Mouse (Mus musculus): ENCODE data around the gene Dagla. TPM values are rescaled to one million over a fixed set of nuclear protein-coding genes. Genes with fewer than 3 reads are reported as not detected.

Dagla gene
- total RNA-seq (2014; fragmentation: Nextera tagmentation) (not detected in 2 replicates), total RNA-seq (2017) (under 0.01 and 0.11 TPM in 2 replicates), polyA plus RNA-seq (2012) (not detected in 2 replicates)

DNA sequence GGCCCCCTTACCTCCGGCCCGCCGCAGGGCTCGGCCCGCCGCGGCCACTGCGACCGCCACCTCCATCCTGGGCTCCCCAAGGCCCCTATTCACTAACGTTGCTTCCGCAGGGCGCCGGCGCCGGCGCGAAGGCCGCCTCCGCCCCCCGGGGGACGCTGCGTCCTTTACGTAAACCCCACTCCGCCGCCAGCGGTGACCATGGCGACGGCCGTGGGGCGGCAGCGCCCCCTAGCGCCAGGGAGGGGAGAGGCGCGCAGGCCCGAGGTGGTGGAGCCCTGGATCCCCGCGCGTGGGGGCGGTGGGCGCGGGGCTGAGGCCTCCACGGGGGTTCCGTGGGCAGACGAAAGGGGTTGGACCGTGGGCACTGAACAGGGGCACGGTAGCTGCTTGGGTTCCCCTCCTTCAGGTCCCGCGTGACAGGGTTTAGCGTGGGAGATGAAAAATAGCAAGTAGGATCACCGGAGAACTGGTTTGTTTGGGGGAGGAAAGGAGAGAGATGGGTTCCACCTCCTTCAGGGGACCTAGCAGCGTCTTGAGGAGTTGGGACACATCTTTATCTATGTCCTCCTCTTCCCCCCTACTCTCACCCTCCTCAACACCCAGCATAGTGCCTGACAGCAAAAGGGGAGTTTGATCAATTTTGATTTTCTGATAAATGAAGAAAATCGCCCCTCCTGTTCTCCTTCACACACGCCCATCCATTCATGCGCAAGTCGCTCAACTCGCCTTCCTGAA, at the start of gene Dagla:
Gene Dagla (minus strand): TSS at position 68 of the 735 bp plus-strand sequence.
- TF ChIP-seq POLR2AphosphoS5 (IDR thresholded peaks at IDR 0.05; ENCODE audit: insufficient replicate concordance, low read depth, low read length), result no peak
- no peak for TF ChIP-seq TAL1 (conservative IDR thresholded peaks at IDR 0.05; ENCODE audit: low read depth, low read length)
- no peak for TF ChIP-seq CTCF (IDR thresholded peaks at IDR 0.05; ENCODE audit: low read depth, low read length)
- TF ChIP-seq GATA1 (IDR thresholded peaks at IDR 0.05; ENCODE audit: borderline replicate concordance, low read length), result no peak
- TF ChIP-seq GATA2 (IDR thresholded peaks at IDR 0.05; ENCODE audit: borderline replicate concordance, low read depth, low read length), result no peak
- Histone ChIP-seq H3K36me3 (replicated peaks) (no peaks in the 10 kb centered on the region), H3K4me3 (ENCODE audit: low read depth, low read length) (no peak within 1 kb of the TSS), H3K4me1 (ENCODE audit: insufficient read depth, low read depth, low read length) (no peaks in the 10 kb centered on the region; the same call in 1 of the 2 replicates), H3K27me3 (ENCODE audit: insufficient read depth, low read length) (no peaks in the 10 kb centered on the region; the same call in 1 of the 2 replicates), H3K9me3 (replicated peaks) (no peaks in the 10 kb centered on the region)
- ATAC-seq (ENCODE audit: extremely low read depth, insufficient number of reproducible peaks, low FRiP score, poor library complexity, severe bottlenecking) (no peak), DNase-seq (ENCODE audit: low spot score) (no peak)

DNA sequence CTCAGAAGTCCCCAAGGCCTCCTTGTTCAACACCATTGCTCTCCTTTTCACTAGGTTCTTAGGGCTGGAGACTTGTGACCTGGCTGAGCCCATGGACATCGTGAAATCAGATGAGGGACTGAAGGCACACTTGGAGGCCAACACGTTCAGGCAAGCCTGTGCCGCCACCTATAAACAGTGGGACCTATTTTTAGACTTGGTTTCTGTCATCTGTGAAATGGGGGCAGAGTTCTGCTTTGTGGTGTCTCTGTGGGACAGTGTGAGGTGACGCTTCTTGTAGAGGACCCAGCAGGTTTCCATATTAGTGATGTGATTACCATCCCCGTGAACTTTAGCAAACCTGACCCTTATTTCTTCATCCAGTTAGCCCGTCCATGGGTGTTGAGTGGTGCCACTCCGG, 47.5 kb upstream of the Dagla start:
- H3K27me3 ChIP-seq (ENCODE audit: insufficient read depth, low read length), result peaks cover 6% of the 10 kb centered on the region; the same call in 1 of the 2 replicates
- TF ChIP-seq CTCF (IDR thresholded peaks at IDR 0.05; ENCODE audit: low read depth, low read length) (no peak), POLR2AphosphoS5 (IDR thresholded peaks at IDR 0.05; ENCODE audit: insufficient replicate concordance, low read depth, low read length) (no peak), TAL1 (conservative IDR thresholded peaks at IDR 0.05; ENCODE audit: low read depth, low read length) (no peak), GATA2 (IDR thresholded peaks at IDR 0.05; ENCODE audit: borderline replicate concordance, low read depth, low read length) (no peak), GATA1 (IDR thresholded peaks at IDR 0.05; ENCODE audit: borderline replicate concordance, low read length) (no peak)
- ATAC-seq (ENCODE audit: extremely low read depth, insufficient number of reproducible peaks, low FRiP score, poor library complexity, severe bottlenecking) (no peak), DNase-seq (ENCODE audit: low spot score) (no peak)
- H3K4me1 ChIP-seq (ENCODE audit: insufficient read depth, low read depth, low read length), result no peaks in the 10 kb centered on the region
- no peaks in the 10 kb centered on the region for H3K36me3 ChIP-seq (replicated peaks)
- no peaks in the 10 kb centered on the region for H3K9me3 ChIP-seq (replicated peaks)
- no peak overlapping the region for H3K4me3 ChIP-seq (ENCODE audit: low read depth, low read length)

DNA sequence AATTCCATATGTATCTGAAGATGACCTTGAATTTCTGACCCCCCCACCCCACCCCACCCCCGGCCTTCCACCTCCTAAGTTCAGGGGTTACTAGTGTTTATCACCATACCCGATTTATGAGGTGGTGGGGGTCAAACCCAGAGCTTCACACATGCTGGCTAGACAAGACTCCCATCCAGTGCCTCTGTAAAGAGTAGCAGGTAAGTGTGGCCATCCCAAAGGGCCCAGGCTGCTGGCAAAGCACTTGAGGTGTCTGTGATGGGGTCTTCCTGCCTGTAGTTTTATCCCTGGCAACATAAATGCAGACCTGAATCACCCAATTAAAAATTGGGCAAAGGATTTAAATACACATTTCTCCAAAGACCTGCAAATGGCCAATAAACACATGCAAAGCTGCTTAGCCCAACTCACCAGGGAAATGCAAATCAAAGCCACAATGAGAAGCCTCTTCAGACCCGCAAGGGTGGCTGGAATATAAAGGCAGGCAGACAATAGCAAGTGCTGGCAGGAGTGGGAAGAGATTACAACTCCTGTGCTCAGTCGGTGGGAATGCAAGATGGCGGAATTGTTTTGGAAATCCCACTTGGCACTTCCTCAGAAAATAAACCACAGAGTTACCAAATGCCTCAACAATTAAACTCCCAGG, 43.1 kb upstream of the Dagla start:
- H3K36me3 ChIP-seq (replicated peaks), result no peaks in the 10 kb centered on the region
- DNase-seq (ENCODE audit: low spot score) (no peak), ATAC-seq (ENCODE audit: extremely low read depth, insufficient number of reproducible peaks, low FRiP score, poor library complexity, severe bottlenecking) (no peak)
- no peaks in the 10 kb centered on the region for H3K27me3 ChIP-seq (ENCODE audit: insufficient read depth, low read length)
- H3K4me3 ChIP-seq (ENCODE audit: low read depth, low read length), result no peak overlapping the region
- H3K9me3 ChIP-seq (replicated peaks), result no peaks in the 10 kb centered on the region
- H3K4me1 ChIP-seq (ENCODE audit: insufficient read depth, low read depth, low read length), result no peaks in the 10 kb centered on the region
- TF ChIP-seq TAL1 (conservative IDR thresholded peaks at IDR 0.05; ENCODE audit: low read depth, low read length) (no peak), GATA1 (IDR thresholded peaks at IDR 0.05; ENCODE audit: borderline replicate concordance, low read length) (no peak), POLR2AphosphoS5 (IDR thresholded peaks at IDR 0.05; ENCODE audit: insufficient replicate concordance, low read depth, low read length) (no peak)

DNA sequence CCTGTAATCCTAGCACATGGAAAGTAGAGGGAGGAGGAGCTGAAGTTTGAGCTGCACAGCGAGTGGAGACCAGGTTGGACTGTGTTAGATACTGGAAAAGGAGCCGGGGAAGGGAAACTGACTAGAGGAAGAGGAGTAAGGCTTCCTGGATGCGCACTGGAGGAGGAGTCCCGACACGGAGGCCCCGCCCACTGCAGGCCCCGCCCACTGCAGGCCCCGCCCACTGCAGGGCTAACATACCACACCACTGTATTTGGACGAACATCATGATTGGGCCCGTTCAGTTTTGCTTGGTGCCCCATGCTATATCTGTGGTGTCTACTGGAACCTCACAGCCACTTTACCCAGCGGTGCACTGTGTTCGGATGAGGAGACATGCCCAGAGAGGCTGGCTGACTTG, 41.0 kb upstream of the Dagla start:
- Histone ChIP-seq H3K9me3 (replicated peaks) (no peaks in the 10 kb centered on the region), H3K4me3 (ENCODE audit: low read depth, low read length) (no peak overlapping the region), H3K36me3 (replicated peaks) (no peaks in the 10 kb centered on the region), H3K27me3 (ENCODE audit: insufficient read depth, low read length) (no peaks in the 10 kb centered on the region; the same call in 1 of the 2 replicates), H3K4me1 (ENCODE audit: insufficient read depth, low read depth, low read length) (no peaks in the 10 kb centered on the region)
- TF ChIP-seq GATA2 (IDR thresholded peaks at IDR 0.05; ENCODE audit: borderline replicate concordance, low read depth, low read length) (no peak), TAL1 (conservative IDR thresholded peaks at IDR 0.05; ENCODE audit: low read depth, low read length) (no peak), CTCF (IDR thresholded peaks at IDR 0.05; ENCODE audit: low read depth, low read length) (no peak), GATA1 (IDR thresholded peaks at IDR 0.05; ENCODE audit: borderline replicate concordance, low read length) (no peak), POLR2AphosphoS5 (IDR thresholded peaks at IDR 0.05; ENCODE audit: insufficient replicate concordance, low read depth, low read length) (no peak)
- DNase-seq (ENCODE audit: low spot score) (no peak), ATAC-seq (ENCODE audit: extremely low read depth, insufficient number of reproducible peaks, low FRiP score, poor library complexity, severe bottlenecking) (no peak)

DNA sequence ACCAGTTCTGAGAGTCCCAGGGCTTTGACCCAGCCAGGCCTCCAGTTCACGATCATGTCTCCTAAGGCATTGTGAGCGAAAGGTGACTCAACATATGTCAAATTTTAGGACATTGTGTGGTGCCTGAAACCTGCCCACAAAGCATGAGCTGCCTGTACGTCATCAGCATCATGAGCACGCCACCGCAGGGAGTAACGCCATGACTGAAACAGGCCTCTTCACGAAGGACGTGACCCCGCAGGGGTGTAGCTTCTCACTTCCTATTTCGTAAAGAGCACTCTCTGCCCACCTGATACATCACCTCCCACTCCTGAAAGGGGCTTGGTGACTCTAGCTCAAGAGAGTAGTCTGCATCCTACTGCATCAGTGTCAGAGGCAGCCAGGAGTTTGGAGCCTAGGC, 39.2 kb upstream of the Dagla start:
- H3K27me3 ChIP-seq (ENCODE audit: insufficient read depth, low read length), result peaks cover 8% of the 10 kb centered on the region
- no peaks in the 10 kb centered on the region for H3K4me1 ChIP-seq (ENCODE audit: insufficient read depth, low read depth, low read length)
- no peak for ATAC-seq (ENCODE audit: extremely low read depth, insufficient number of reproducible peaks, low FRiP score, poor library complexity, severe bottlenecking)
- no peaks in the 10 kb centered on the region for H3K36me3 ChIP-seq (replicated peaks)
- H3K9me3 ChIP-seq (replicated peaks), result no peaks in the 10 kb centered on the region
- TF ChIP-seq CTCF (IDR thresholded peaks at IDR 0.05; ENCODE audit: low read depth, low read length) (no peak), GATA1 (IDR thresholded peaks at IDR 0.05; ENCODE audit: borderline replicate concordance, low read length) (no peak), POLR2AphosphoS5 (IDR thresholded peaks at IDR 0.05; ENCODE audit: insufficient replicate concordance, low read depth, low read length) (no peak), TAL1 (conservative IDR thresholded peaks at IDR 0.05; ENCODE audit: low read depth, low read length) (no peak), GATA2 (IDR thresholded peaks at IDR 0.05; ENCODE audit: borderline replicate concordance, low read depth, low read length) (no peak)
- no peak for DNase-seq (ENCODE audit: low spot score)
- H3K4me3 ChIP-seq (ENCODE audit: low read depth, low read length), result no peak overlapping the region

DNA sequence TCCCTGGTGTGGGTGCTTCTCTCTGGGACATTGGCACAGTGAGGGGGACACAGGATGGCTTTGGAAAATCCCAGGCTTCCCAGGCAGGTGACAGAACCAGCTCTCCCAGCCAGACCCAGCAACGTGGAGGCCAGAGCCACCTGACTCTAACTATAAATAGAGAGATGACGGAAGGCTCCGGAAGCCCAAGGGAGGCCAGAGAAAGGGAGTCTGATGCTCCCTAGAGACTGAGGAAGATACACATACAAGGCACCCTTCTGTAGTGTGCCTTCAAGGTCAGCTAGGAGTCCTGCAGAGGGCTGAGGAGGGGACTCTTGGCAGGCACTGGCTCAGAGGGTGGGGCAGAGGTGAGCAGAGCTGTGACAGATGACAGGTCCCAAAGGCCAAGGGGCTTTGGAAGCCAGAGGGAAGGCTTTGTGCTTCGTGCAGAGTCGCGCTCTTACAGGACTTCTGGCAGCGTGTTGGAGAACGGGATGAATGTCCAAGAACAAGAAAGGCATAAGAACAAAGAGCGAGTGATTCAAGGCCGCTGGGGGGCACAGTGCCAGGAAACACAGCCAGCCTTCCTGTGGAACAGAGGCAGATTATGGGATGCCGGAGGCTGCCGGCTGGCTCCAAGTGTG, 37.3 kb upstream of the Dagla start:
- Histone ChIP-seq H3K4me1 (ENCODE audit: insufficient read depth, low read depth, low read length) (no peaks in the 10 kb centered on the region), H3K9me3 (replicated peaks) (no peaks in the 10 kb centered on the region), H3K27me3 (ENCODE audit: insufficient read depth, low read length) (peaks cover 21% of the 10 kb centered on the region), H3K4me3 (ENCODE audit: low read depth, low read length) (no peak overlapping the region), H3K36me3 (replicated peaks) (no peaks in the 10 kb centered on the region)
- TF ChIP-seq GATA2 (IDR thresholded peaks at IDR 0.05; ENCODE audit: borderline replicate concordance, low read depth, low read length) (no peak), CTCF (IDR thresholded peaks at IDR 0.05; ENCODE audit: low read depth, low read length) (no peak), GATA1 (IDR thresholded peaks at IDR 0.05; ENCODE audit: borderline replicate concordance, low read length) (no peak), TAL1 (conservative IDR thresholded peaks at IDR 0.05; ENCODE audit: low read depth, low read length) (no peak), POLR2AphosphoS5 (IDR thresholded peaks at IDR 0.05; ENCODE audit: insufficient replicate concordance, low read depth, low read length) (no peak)
- DNase-seq (ENCODE audit: low spot score), result no peak
- no peak for ATAC-seq (ENCODE audit: extremely low read depth, insufficient number of reproducible peaks, low FRiP score, poor library complexity, severe bottlenecking)

Data from G1E (cell line).